Mouse (Mus musculus): Measurements from ENCODE around the gene Gng12. TPM values are rescaled to one million over a fixed set of nuclear protein-coding genes. Genes with fewer than 3 reads are reported as not detected.
"Not testable (repeated sequence)": the region's sequence is repeated elsewhere in the genome, so short reads cannot be mapped to it uniquely, and the experiment has no call there.

Gene Gng12
- polyA plus RNA-seq, 1 experiment from 2014 or later: 50.4 TPM

DNA sequence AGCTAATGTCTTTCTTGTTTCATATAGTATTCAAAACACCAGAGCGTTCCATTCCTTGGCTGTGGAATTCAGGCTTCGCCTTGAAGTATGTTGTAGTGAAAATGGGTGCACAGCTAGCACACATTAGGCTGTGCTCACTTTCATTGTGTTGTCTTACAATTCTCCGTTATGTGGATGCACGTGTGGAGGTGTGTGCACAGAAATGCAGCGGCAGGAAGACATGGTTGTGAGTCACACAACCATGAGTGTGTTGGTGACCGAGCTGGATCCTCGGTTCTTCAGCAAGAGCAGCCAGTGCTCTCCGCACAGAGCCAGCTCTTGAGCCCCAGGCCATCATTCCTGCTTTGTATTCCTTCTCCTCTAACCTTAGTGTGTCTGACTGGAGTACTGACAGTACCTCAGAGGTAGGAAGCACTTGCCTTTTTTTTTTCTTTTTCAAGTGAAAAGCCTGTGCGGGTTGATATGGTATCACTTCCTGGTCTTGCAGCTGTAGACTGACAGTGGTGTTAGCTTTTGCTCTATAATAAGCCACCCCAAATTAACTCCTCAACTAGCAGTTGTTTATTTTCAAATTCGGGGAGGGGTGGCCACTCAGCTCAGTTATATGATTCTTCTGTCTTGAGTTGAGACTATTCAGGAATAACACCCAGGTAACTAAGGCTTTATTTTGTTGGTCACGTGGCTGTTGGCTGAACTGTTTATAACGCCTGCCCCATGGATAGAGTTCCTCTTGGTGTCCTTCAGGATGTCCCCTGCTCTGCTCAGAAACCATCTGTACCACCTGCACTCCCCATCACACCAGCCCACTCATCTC is 48.2 kb downstream of the Gng12 start:
- ATAC-seq (ENCODE audit: low read depth): no peak
- H3K4me3 ChIP-seq: no peak overlapping the region
- WGBS: 80% methylated on average over 12 of the region's 12 CpGs
- no peak overlapping the region for H3K9ac ChIP-seq
- H3K27me3 ChIP-seq: no peaks in the 10 kb centered on the region
- H3K4me1 ChIP-seq (replicated peaks): peaks cover 9% of the 10 kb centered on the region
- H3K36me3 ChIP-seq: no peaks in the 10 kb centered on the region
- no peaks in the 10 kb centered on the region for H3K9me3 ChIP-seq
- no peak overlapping the region for H3K4me2 ChIP-seq
- H3K27ac ChIP-seq (replicated peaks): no peak overlapping the region

GRCm38 (mm10) chr6:66945004-66945356 is 48.8 kb downstream of the Gng12 start:
- Histone ChIP-seq H3K27me3 (no peaks in the 10 kb centered on the region), H3K9ac (no peak overlapping the region), H3K27ac (replicated peaks) (no peak overlapping the region), H3K4me1 (replicated peaks) (peaks cover 9% of the 10 kb centered on the region), H3K9me3 (no peaks in the 10 kb centered on the region), H3K4me3 (no peak overlapping the region), H3K4me2 (no peak overlapping the region), H3K36me3 (no peaks in the 10 kb centered on the region)
- no peak for ATAC-seq (ENCODE audit: low read depth)
- WGBS: 71% methylated on average over 5 of the region's 5 CpGs

DNA sequence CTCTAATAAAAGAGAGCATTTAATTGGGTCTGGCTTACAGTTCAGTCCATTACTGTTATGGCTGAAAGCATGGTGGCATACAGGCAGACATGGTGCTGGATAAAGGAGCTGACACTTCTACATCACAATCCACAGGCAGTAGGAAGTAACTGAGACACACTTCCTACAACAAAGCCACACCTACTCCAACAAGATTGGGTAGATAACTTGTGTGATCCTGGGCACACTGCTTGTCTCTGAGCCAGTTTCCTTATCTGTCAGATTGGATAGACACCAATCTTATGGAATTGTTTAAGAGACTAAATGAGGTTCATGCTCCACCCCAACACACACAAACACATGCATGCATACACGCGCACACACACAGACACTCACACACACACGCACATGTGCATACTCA is 51.9 kb downstream of the Gng12 start:
- WGBS: 89% methylated on average over 3 of the region's 3 CpGs

DNA sequence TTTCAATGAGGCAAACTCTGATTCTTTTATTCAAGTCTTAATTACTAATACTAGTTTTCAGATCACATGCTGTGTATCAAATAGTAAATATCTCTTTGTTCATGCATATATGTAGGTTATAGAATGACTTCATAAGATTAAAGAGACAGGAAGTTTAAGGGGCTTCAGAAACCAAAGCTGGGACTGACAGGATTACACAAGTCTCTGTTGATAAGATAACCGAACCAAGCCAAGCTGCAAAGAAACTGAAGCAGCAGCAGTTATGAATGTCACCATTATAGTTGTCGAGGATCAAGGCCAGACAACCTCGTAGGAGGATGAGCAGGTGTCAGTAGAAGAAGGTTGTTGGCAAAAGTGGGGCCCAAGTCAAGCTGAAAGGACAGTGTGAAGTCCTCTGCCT is 52.7 kb downstream of the Gng12 start:
- no peak overlapping the region for H3K4me2 ChIP-seq
- no peaks in the 10 kb centered on the region for H3K9me3 ChIP-seq
- no peaks in the 10 kb centered on the region for H3K27me3 ChIP-seq
- no peak overlapping the region for H3K4me3 ChIP-seq
- peaks cover 3% of the 10 kb centered on the region; the same call in 1 of the 2 replicates for H3K4me1 ChIP-seq (replicated peaks)
- no peaks in the 10 kb centered on the region for H3K36me3 ChIP-seq
- no peak overlapping the region for H3K27ac ChIP-seq (replicated peaks)
- no peak for ATAC-seq (ENCODE audit: low read depth)
- WGBS: 85% methylated on average over 3 of the region's 3 CpGs
- no peak overlapping the region for H3K9ac ChIP-seq

More for the DNA sequence above, 51.9 kb downstream of the Gng12 start:
- Histone ChIP-seq H3K27me3 (no peaks in the 10 kb centered on the region), H3K4me2 (no peak overlapping the region), H3K36me3 (no peaks in the 10 kb centered on the region), H3K9ac (no peak overlapping the region), H3K9me3 (no peaks in the 10 kb centered on the region), H3K4me3 (no peak overlapping the region), H3K27ac (replicated peaks) (no peak overlapping the region), H3K4me1 (replicated peaks) (peaks cover 9% of the 10 kb centered on the region)
- no peak for ATAC-seq (ENCODE audit: low read depth)

DNA sequence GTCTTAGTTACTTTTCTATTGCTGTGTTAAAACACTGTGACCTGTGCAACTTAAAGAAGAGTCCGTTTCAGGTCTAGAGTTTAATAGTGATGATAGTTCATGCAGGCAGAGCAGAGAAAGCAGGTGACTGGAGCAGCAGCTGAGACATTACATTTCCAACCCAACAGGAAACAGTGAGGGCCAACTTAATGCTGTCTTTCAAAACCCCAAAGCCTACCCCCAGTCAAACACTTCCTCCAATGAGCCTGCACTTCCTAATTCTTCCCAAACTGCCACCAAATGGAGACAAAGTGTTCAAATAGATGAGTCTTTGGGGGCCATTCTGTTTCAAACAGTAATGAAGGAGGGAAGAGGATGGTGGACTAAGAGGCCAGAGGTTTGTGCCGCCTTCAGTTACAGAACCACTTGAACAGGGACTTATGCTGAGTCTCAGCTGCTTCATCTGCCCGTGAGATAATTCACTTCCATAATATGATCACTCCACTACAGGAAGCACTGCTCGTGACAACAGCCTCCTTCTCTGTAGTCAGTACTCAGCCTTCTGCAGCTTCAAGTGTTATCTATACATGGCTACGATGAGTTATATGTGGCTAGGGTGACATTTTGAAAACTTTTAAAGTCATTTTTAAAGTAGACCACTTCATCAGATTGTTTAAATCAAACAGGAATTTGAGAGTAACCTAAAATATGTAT is 55.7 kb downstream of the Gng12 start:
- Histone ChIP-seq H3K4me3 (no peak overlapping the region), H3K9me3 (no peaks in the 10 kb centered on the region), H3K4me2 (no peak overlapping the region), H3K27ac (replicated peaks) (no peak overlapping the region), H3K27me3 (no peaks in the 10 kb centered on the region), H3K36me3 (no peaks in the 10 kb centered on the region), H3K9ac (no peak overlapping the region), H3K4me1 (replicated peaks) (no peaks in the 10 kb centered on the region; the same call in 1 of the 2 replicates)
- 87% methylated on average over 5 of the region's 5 CpGs for WGBS
- ATAC-seq (ENCODE audit: low read depth): no peak

- 83% methylated on average over 11 of the region's 11 CpGs for WGBS
- no peaks in the 10 kb centered on the region for H3K36me3 ChIP-seq
- H3K27ac ChIP-seq (replicated peaks): no peak overlapping the region
- no peak for ATAC-seq (ENCODE audit: low read depth)
- H3K4me2 ChIP-seq: no peak overlapping the region
- H3K27me3 ChIP-seq: no peaks in the 10 kb centered on the region
- H3K9me3 ChIP-seq: no peaks in the 10 kb centered on the region
- H3K4me3 ChIP-seq: no peak overlapping the region
- no peaks in the 10 kb centered on the region; the same call in 1 of the 2 replicates for H3K4me1 ChIP-seq (replicated peaks)
- H3K9ac ChIP-seq: no peak overlapping the region
These were observed 57.8 kb downstream of the Gng12 start for GRCm38 (mm10) chr6:66953951-66954519.

DNA sequence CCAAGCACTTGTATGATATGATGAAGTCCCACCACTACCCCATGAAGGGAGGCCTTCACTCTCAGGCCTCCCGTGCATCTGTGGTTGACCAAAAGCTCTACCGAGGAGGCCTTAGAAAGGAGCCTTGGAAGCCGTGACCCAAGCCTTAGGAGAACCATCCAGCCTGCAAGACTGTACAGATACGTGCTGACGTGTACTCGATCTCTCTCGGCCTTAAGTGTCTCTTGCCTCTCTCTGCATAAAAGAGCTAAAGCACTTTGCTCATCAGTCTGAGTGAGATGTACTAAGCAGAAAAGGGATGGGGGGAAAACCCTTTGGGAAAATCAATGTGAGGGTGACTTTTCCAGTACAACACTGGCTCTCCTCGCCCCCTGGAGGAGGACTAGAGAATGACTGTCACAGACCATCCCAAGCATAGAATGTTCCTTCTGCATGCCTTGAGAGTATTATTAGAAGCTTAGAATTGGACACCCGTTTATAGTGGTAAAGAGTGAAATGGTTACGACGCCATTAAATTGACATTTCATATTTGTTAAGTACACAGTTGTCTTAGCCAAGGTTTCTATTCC is 59.0 kb downstream of the Gng12 start:
- WGBS: 85% methylated on average over 11 of the region's 11 CpGs

GRCm38 (mm10) chr6:66958466-66959235 is 62.5 kb downstream of the Gng12 start:
- Histone ChIP-seq H3K9ac (no peak overlapping the region), H3K4me3 (no peak overlapping the region), H3K4me1 (replicated peaks) (0 out of 2 replicates have a peak, but pooled peaks cover 3% of the 10 kb centered on the region), H3K36me3 (no peaks in the 10 kb centered on the region), H3K27ac (replicated peaks) (no peak overlapping the region), H3K27me3 (no peaks in the 10 kb centered on the region), H3K9me3 (no peaks in the 10 kb centered on the region), H3K4me2 (no peak overlapping the region)
- WGBS: 95% methylated on average over 5 of the region's 5 CpGs
- ATAC-seq (ENCODE audit: low read depth): no peak

More for the DNA sequence above, 59.0 kb downstream of the Gng12 start:
- Histone ChIP-seq H3K9me3 (no peaks in the 10 kb centered on the region), H3K27ac (replicated peaks) (no peak overlapping the region), H3K27me3 (no peaks in the 10 kb centered on the region), H3K36me3 (no peaks in the 10 kb centered on the region), H3K4me2 (no peak overlapping the region), H3K9ac (no peak overlapping the region), H3K4me3 (no peak overlapping the region), H3K4me1 (replicated peaks) (no peaks in the 10 kb centered on the region; the same call in 1 of the 2 replicates)
- no peak for ATAC-seq (ENCODE audit: low read depth)

- Histone ChIP-seq H3K9ac (no peak overlapping the region), H3K36me3 (no peaks in the 10 kb centered on the region), H3K4me1 (replicated peaks) (peaks cover 19% of the 10 kb centered on the region), H3K27ac (replicated peaks) (no peak overlapping the region), H3K4me3 (no peak overlapping the region), H3K9me3 (no peaks in the 10 kb centered on the region), H3K4me2 (no peak overlapping the region), H3K27me3 (no peaks in the 10 kb centered on the region)
- peak; percentile 90 for ATAC-seq (ENCODE audit: low read depth)
- WGBS: 26% methylated on average over 2 of the region's 2 CpGs
These were observed 66.4 kb downstream of the Gng12 start for GRCm38 (mm10) chr6:66962582-66963043.

DNA sequence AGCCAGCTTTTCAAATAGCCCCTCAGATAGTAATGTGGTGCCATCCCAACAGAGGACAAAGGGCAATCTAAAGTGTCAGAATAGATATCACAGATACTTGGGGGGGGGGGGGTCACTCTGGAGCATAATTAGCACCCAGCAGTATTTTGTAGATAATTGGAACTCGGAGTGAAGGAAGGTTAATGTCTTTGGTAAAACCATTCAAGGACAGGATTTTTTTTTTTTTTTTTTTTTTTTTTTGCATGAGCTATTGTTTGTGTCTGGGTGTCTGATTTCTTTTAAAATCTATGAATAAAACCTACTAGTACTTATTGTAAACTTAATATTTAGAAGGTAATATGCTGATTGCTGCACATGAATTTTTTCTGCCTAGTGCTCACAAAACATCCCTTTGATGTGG is 66.9 kb downstream of the Gng12 start:
- ATAC-seq (ENCODE audit: low read depth): no peak
- no peak overlapping the region for H3K4me2 ChIP-seq
- no peaks in the 10 kb centered on the region for H3K36me3 ChIP-seq
- H3K4me3 ChIP-seq: no peak overlapping the region
- H3K27ac ChIP-seq (replicated peaks): no peak overlapping the region
- peaks cover 19% of the 10 kb centered on the region for H3K4me1 ChIP-seq (replicated peaks)
- H3K27me3 ChIP-seq: no peaks in the 10 kb centered on the region
- H3K9me3 ChIP-seq: no peaks in the 10 kb centered on the region
- H3K9ac ChIP-seq: no peak overlapping the region
- WGBS: 57% methylated on average over 1 of the region's 1 CpGs

DNA sequence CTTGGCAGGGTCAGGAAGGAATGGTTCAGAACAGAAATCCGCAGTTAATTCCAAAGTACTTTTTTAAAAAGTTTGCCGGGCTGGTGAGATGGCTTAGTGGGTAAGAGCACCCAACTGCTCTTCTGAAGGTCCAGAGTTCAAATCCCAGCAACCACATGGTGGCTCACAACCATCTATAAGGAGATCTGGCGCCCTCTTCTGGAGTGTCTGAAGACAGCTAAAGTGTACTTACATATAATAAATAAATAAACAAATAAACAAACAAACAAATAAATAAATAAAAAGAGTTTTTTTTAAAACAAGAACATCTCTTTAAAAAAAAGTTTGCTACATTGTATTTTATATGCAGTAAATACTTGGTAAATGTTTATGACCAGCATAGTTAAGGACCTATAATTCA is 67.5 kb downstream of the Gng12 start:
- H3K9me3 ChIP-seq; H3K4me2 ChIP-seq; H3K36me3 ChIP-seq; H3K4me3 ChIP-seq; H3K27me3 ChIP-seq; H3K27ac ChIP-seq (replicated peaks); ATAC-seq (ENCODE audit: low read depth); H3K9ac ChIP-seq: not testable (repeated sequence)
- WGBS: 84% methylated on average over 3 of the region's 3 CpGs
- peaks cover 22% of the 10 kb centered on the region for H3K4me1 ChIP-seq (replicated peaks)

All from neural tube, embryonic 13.5 days (tissue).